Mouse (Mus musculus) megakaryocyte-erythroid progenitor cell, adult 5-6 weeks (primary cell): Measurements from ENCODE around the gene Prm3. TPM values are rescaled to one million over a fixed set of nuclear protein-coding genes. Genes with fewer than 3 reads are reported as not detected.
A peak's percentile ranks its signal among the peaks of the same experiment; 100 is the strongest.

ENCODE experiments used
- ATAC-seq: replicated peaks from 2 replicates; pipeline ENCODE4 v1.8.0; 2016; ENCODE audit warnings: mild to moderate bottlenecking, inconsistent platforms; ENCODE audit not compliant: severe bottlenecking, poor library complexity, low FRiP score, low TSS enrichment
- total RNA-seq, 2 experiments: library from RNA; stranded (forward) in 1 of 2; stranded (reverse) in 1 of 2; fragments of 200-1000, 215-1000 nt in 1 of 2; fragments of >200 nt in 1 of 2; fragmentation: Nextera tagmentation in 1 of 2; gene quantifications; 2 replicates each; pipeline ENCODE4 v1.2.3; 2014 to 2017

Prm3 gene
- not detected in 2 replicates for total RNA-seq (2014; fragmentation: Nextera tagmentation)
- total RNA-seq (2017), result not detected in 2 replicates

GRCm38 (mm10) chr16:10790702-10791101 is at the start of gene Prm3:
Gene Prm3, minus strand, starts transcription at chr16:10790914.
- no peak for ATAC-seq

- ATAC-seq, result no peak
Measured at GRCm38 (mm10) chr16:10840018-10840417, 49.3 kb upstream of the Prm3 start.

GRCm38 (mm10) chr16:10838487-10839245 is 48.0 kb upstream of the Prm3 start:
- ATAC-seq, result no peak

- ATAC-seq, result no peak
Measured at GRCm38 (mm10) chr16:10837903-10838302, 47.2 kb upstream of the Prm3 start.

- ATAC-seq, result no peak
Measured at GRCm38 (mm10) chr16:10837250-10837649, 46.5 kb upstream of the Prm3 start.

- no peak for ATAC-seq
Measured at GRCm38 (mm10) chr16:10836388-10836787, 45.7 kb upstream of the Prm3 start.

- peak; percentile 94 for ATAC-seq
Measured at GRCm38 (mm10) chr16:10834911-10835587, 44.3 kb upstream of the Prm3 start, which contains the start of gene Rmi2. Gene Rmi2, plus strand, starts transcription at chr16:10835059.

GRCm38 (mm10) chr16:10834542-10834910 is 43.8 kb upstream of the Prm3 start:
- peak; percentile 13; the same call in 1 of the 2 replicates for ATAC-seq

GRCm38 (mm10) chr16:10828461-10828805 is 37.7 kb upstream of the Prm3 start:
- ATAC-seq, result no peak

- ATAC-seq, result no peak
Measured at GRCm38 (mm10) chr16:10827766-10828460, 37.2 kb upstream of the Prm3 start.

GRCm38 (mm10) chr16:10827269-10827668 is 36.6 kb upstream of the Prm3 start:
- no peak for ATAC-seq

GRCm38 (mm10) chr16:10825840-10826239 is 35.1 kb upstream of the Prm3 start:
- ATAC-seq, result no peak

- ATAC-seq, result no peak
Measured at GRCm38 (mm10) chr16:10824536-10824935, 33.8 kb upstream of the Prm3 start.

- ATAC-seq, result no peak
Measured at GRCm38 (mm10) chr16:10821387-10821786, 30.7 kb upstream of the Prm3 start.

GRCm38 (mm10) chr16:10819966-10820365 is 29.3 kb upstream of the Prm3 start:
- ATAC-seq, result no peak

GRCm38 (mm10) chr16:10818579-10819135 is 27.9 kb upstream of the Prm3 start:
- ATAC-seq, result no peak

- peak; percentile 68 for ATAC-seq
Measured at GRCm38 (mm10) chr16:10814864-10815263, 24.1 kb upstream of the Prm3 start.

GRCm38 (mm10) chr16:10813726-10814125 is 23.0 kb upstream of the Prm3 start:
- no peak for ATAC-seq

- ATAC-seq, result no peak
Measured at GRCm38 (mm10) chr16:10812865-10813371, 22.2 kb upstream of the Prm3 start, which contains the start of gene Gm11172. Gene Gm11172, plus strand, starts transcription at chr16:10812915.

- no peak for ATAC-seq
Measured at GRCm38 (mm10) chr16:10810376-10810775, 19.7 kb upstream of the Prm3 start.
